Mouse (Mus musculus): ENCODE measurements at regions not wholly inside any gene's neighbourhood (a gene's known extent, or its start where the extent isn't known, plus 50 kb on each side); places are given as distances from the start of the nearest gene placed in this dataset.

DNA sequence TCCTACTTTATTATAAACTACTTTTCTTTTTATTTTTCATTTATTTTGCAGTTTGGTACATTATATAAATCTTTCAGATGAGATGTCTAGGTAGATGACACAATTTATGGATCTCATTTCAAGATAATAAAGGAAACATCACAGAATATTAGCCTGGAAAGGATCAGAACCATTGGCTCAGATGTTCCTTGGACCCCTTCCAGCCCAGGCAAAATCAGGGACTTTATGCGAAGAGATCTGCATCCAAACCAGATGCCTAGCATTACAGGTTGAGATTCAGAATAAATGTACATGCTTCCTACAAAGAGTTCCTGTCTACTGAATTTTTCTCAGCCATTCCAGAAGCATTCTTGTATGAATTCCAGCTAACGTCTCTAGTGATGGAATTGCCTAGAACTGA lies 650.6 kb downstream of the Cdk5rap2 start:
- TF ChIP-seq CTCF (IDR thresholded peaks at IDR 0.05; ENCODE audit: low read depth, low read length): no peak
- TF ChIP-seq POLR2A (IDR thresholded peaks at IDR 0.05; ENCODE audit: extremely low read depth, insufficient read depth, low read length): no peak
